ENCODE assay signal across 9 mouse cellular contexts in genomic region chr13:37249581-37250461, GRCm38 (mm10).
DNase-seq lines count a peak whose midpoint lies in the region; ATAC-seq and TF ChIP-seq lines count a peak whose summit lies in the region.
"Had no signal": no experiment of that assay in that cellular context is flagged by ENCODE, and none has a peak within 500 bp of the region (broad histone marks: within the 10 kb centered on the region; RNA-seq: fewer than 3 reads in every experiment).

No protein-coding gene starts in this region.

- ATAC-seq in forebrain, postnatal 0 days = peak; percentile 90
- no peak for ATAC-seq in forebrain, embryonic 11.5 days (replicated peaks; ENCODE audit: low FRiP score)

- 54% methylated on average over 14 of the region's 14 CpGs for WGBS in forebrain, postnatal 0 days
- WGBS in forebrain, embryonic 11.5 days = 81% methylated on average over 14 of the region's 14 CpGs

- no peaks in the 10 kb centered on the region for H3K9me3 ChIP-seq in forebrain, postnatal 0 days (ENCODE audit: low read length)
- no peaks in the 10 kb centered on the region for H3K9me3 ChIP-seq in forebrain, embryonic 11.5 days (ENCODE audit: control insufficient read depth, low read length)

- DNase-seq in forebrain, postnatal 0 days = peak; percentile 74
- no peak for DNase-seq in forebrain, embryonic 11.5 days (ENCODE audit: low spot score)
- peak; percentile 2 for DNase-seq in lung, postnatal 10 days
- DNase-seq in lung, postnatal 25 days (ENCODE audit: low spot score) = no peak
- DNase-seq in layer of hippocampus, adult 18-20 months (ENCODE audit: low spot score in 2 of 2) = peak; percentile 41 to 80
- DNase-seq in right cerebral cortex, postnatal 4 days = peak; percentile 4
- DNase-seq in Muller cell, postnatal 12 days (ENCODE audit: inconsistent ontology term) = no peak
- DNase-seq in adrenal gland, postnatal 14 days = no peak

- no peak overlapping the region for H3K9ac ChIP-seq in forebrain, postnatal 0 days
- no peak overlapping the region for H3K9ac ChIP-seq in forebrain, embryonic 11.5 days (ENCODE audit: low read length)

- H3K27me3 ChIP-seq in forebrain, postnatal 0 days (ENCODE audit: insufficient read depth, low read length) = no peaks in the 10 kb centered on the region
- H3K27me3 ChIP-seq in forebrain, embryonic 11.5 days (ENCODE audit: control insufficient read depth, insufficient read depth, low read length) = no peaks in the 10 kb centered on the region

- TF ChIP-seq CTCF in forebrain, postnatal 0 days (IDR thresholded peaks at IDR 0.05; ENCODE audit: low read depth) = no peak

- no peak overlapping the region for H3K4me2 ChIP-seq in forebrain, postnatal 0 days (ENCODE audit: low read depth)
- H3K4me2 ChIP-seq in forebrain, embryonic 11.5 days (ENCODE audit: low read depth, low read length, severe bottlenecking) = no peak overlapping the region
- H3K4me2 ChIP-seq: midbrain, embryonic 11.5 days had no signal

- no peaks in the 10 kb centered on the region for H3K36me3 ChIP-seq in forebrain, postnatal 0 days (ENCODE audit: insufficient read depth)
- H3K36me3 ChIP-seq in forebrain, embryonic 11.5 days (ENCODE audit: control insufficient read depth, insufficient read depth, low read length) = no peaks in the 10 kb centered on the region

- H3K4me1 ChIP-seq in forebrain, postnatal 0 days (ENCODE audit: insufficient read depth) = no peaks in the 10 kb centered on the region
- no peaks in the 10 kb centered on the region for H3K4me1 ChIP-seq in forebrain, embryonic 11.5 days (replicated peaks; ENCODE audit: control insufficient read depth, insufficient read depth, low read length)

- H3K4me3 ChIP-seq in forebrain, postnatal 0 days (ENCODE audit: low read depth, low read length) = no peak overlapping the region
- no peak overlapping the region for H3K4me3 ChIP-seq in forebrain, embryonic 11.5 days (ENCODE audit: low read depth, low read length)

- no peak overlapping the region for H3K27ac ChIP-seq in forebrain, postnatal 0 days (ENCODE audit: low read depth, low read length)
- H3K27ac ChIP-seq in forebrain, embryonic 11.5 days (ENCODE audit: low read depth, low read length) = no peak overlapping the region

Comparison
In these comparisons a context has a peak if more than half of its experiments do, and no peak if none do; other contexts are left out.
1. DNase-seq: peak in forebrain, postnatal 0 days (single experiment), lung, postnatal 10 days (single experiment), layer of hippocampus, adult 18-20 months (2 of 2) and right cerebral cortex, postnatal 4 days (single experiment); none in forebrain, embryonic 11.5 days (single experiment), lung, postnatal 25 days (single experiment), Muller cell, postnatal 12 days (single experiment) and adrenal gland, postnatal 14 days (single experiment).